Mouse (Mus musculus): ENCODE results near the gene Slc4a5.

GRCm38 (mm10) chr6:83280256-83280955 lies 60.8 kb downstream of the Slc4a5 start:
- no peak for TF ChIP-seq POLR2A (IDR thresholded peaks at IDR 0.05; ENCODE audit: low read depth, low read length)
- TF ChIP-seq CTCF (IDR thresholded peaks at IDR 0.05; ENCODE audit: extremely low read depth, insufficient read depth, insufficient read length, insufficient replicate concordance): no peak

Data from spleen, adult 2 months (tissue).